Mouse (Mus musculus) common myeloid progenitor, adult 5-6 weeks (primary cell): ENCODE data around the gene Efcab7. TPM values are rescaled to one million over a fixed set of nuclear protein-coding genes. Genes with fewer than 3 reads are reported as not detected.
A peak's percentile ranks its signal among the peaks of the same experiment; 100 is the strongest.

Experiments used
- ATAC-seq: replicated peaks from 2 replicates; pipeline ENCODE4 v1.8.0; 2016; ENCODE audit warnings: low read depth, mild to moderate bottlenecking, moderate TSS enrichment, inconsistent platforms; ENCODE audit not compliant: poor library complexity, severe bottlenecking
- total RNA-seq: library from RNA; stranded (forward); fragments of 200-1000, 187-1606 nt; gene quantifications from 2 replicates; pipeline ENCODE4 v1.2.3, GENCODE M21; 2017

Gene Efcab7
- total RNA-seq, 1 experiment from 2014 or later, result 13.8 TPM

- ATAC-seq, result 0 out of 2 replicates have a peak, but pooled peaks have one; percentile 42
These were observed 112.8 kb downstream of the Efcab7 start for GRCm38 (mm10) chr4:99941655-99942414.

- no peak for ATAC-seq
These were observed 115.6 kb downstream of the Efcab7 start for GRCm38 (mm10) chr4:99944606-99945005.

GRCm38 (mm10) chr4:99945011-99945410, 116.0 kb downstream of the Efcab7 start:
- ATAC-seq, result no peak

GRCm38 (mm10) chr4:99946516-99946915, 117.5 kb downstream of the Efcab7 start:
- no peak for ATAC-seq

GRCm38 (mm10) chr4:99947192-99947591, 118.2 kb downstream of the Efcab7 start:
- ATAC-seq, result peak; percentile 86

GRCm38 (mm10) chr4:99947896-99948295, 118.9 kb downstream of the Efcab7 start:
- ATAC-seq, result no peak

GRCm38 (mm10) chr4:99953904-99954303, 124.9 kb downstream of the Efcab7 start:
- no peak for ATAC-seq

GRCm38 (mm10) chr4:99955396-99955795, 126.4 kb downstream of the Efcab7 start:
- ATAC-seq, result no peak

GRCm38 (mm10) chr4:99957186-99957585, 128.2 kb downstream of the Efcab7 start:
- no peak for ATAC-seq

- ATAC-seq, result peak; percentile 58
These were observed 129.3 kb downstream of the Efcab7 start for GRCm38 (mm10) chr4:99958084-99958815.

GRCm38 (mm10) chr4:99959308-99959707, 130.3 kb downstream of the Efcab7 start:
- ATAC-seq, result no peak

Other genes starting within 250 kb of the Efcab7 start
- not detected in 2 replicates for gene Foxd3, start 172.9 kb upstream of the Efcab7 start, total RNA-seq
- gene Alg6, start 113.5 kb upstream of the Efcab7 start, total RNA-seq, result 9.9 and 12.3 TPM in 2 replicates
- 23.4 and 25.9 TPM in 2 replicates for gene Pgm1, start 100.2 kb downstream of the Efcab7 start, total RNA-seq
- gene Itgb3bp, start 100.6 kb downstream of the Efcab7 start, total RNA-seq, result 24.0 and 53.5 TPM in 2 replicates